Mouse (Mus musculus) limb, embryonic 10.5 days (tissue): ENCODE measurements around the gene Derl3. TPM values are rescaled to one million over a fixed set of nuclear protein-coding genes. Genes with fewer than 3 reads are reported as not detected.
"Not testable (repeated sequence)": the region's sequence is repeated elsewhere in the genome, so short reads cannot be mapped to it uniquely, and the experiment has no call there.

Experiments
- DNase-seq: peaks from one replicate; pipeline ENCODE4 v3.0.0-alpha.2; 2017; ENCODE audit warnings: low spot score
- H3K27ac ChIP-seq: fragments of 300-500 bp; sonication (generic); 2 replicates; pipeline ENCODE4 v1.5.1; 2016; ENCODE audit warnings: mild to moderate bottlenecking
- H3K27me3 ChIP-seq: fragments of 300-500 bp; sonication (generic); 2 replicates; pipeline ENCODE4 v1.6.1; 2016; ENCODE audit warnings: low read depth, mild to moderate bottlenecking; ENCODE audit not compliant: poor library complexity, severe bottlenecking
- H3K36me3 ChIP-seq: fragments of 300-500 bp; sonication (generic); 2 replicates; pipeline ENCODE4 v1.6.1; 2016; ENCODE audit warnings: mild to moderate bottlenecking, moderate library complexity
- H3K4me1 ChIP-seq: fragments of 300-500 bp; sonication (generic); 2 replicates; pipeline ENCODE4 v1.6.1; 2016
- H3K4me3 ChIP-seq: fragments of 300-500 bp; sonication (generic); 2 replicates; pipeline ENCODE4 v1.5.1; 2016; ENCODE audit warnings: mild to moderate bottlenecking, moderate library complexity
- H3K9me3 ChIP-seq: fragments of 300-500 bp; sonication (generic); replicated peaks from 2 replicates; pipeline ENCODE4 v1.6.1; 2016; ENCODE audit warnings: mild to moderate bottlenecking
- WGBS: fragments of 180-500 bp; shearing (Covaris S2); methylation state at CpG from one replicate; pipeline ENCODE4 v1.1.7; 2016; 5-methylcytosine and 5-hydroxymethylcytosine counted together
- polyA plus RNA-seq: library from polyadenylated mRNA; unstranded; fragments of >200 nt; fragmentation: Nextera tagmentation; extraction: Ambion mirVana; gene quantifications from 2 replicates; pipeline ENCODE4 v1.2.1, GENCODE M21; 2016

Derl3 gene
- 3.1 and 3.8 TPM in 2 replicates for polyA plus RNA-seq

DNA sequence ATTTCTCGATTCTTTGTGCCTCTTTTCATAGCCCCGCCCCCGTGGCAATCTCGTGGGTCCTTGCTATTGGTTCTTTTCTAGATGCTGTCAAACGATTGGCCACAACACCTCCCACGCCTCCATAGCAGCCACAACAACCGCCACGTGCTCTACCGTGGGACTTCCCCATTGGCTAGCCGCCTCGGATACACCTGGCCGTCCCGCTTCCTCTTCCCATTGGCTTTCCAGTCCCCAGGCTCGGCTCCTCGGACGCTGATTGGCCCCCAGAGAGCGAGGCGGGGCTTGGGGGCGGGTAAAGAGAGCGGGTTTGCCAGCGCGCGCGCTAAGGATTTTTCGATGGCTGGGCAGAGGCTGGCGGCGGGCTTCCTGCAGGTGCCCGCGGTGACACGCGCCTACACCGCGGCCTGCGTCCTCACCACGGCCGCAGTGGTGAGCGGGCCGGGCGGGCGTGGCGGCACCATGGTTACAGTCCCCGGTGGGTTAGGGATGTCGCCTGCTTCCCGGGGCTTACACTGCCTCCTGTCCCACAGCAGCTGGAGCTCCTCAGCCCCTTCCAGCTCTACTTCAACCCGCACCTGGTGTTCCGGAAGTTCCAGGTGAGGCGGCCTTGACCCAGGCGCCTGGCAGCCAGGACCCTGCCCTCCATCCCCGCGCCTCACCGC lies at the start of gene Derl3:
Derl3 (plus strand) TSS at position 325 of the 662 bp plus-strand sequence.
- WGBS, result 1% methylated on average over 51 of the region's 51 CpGs
- DNase-seq, result peak; percentile 93
- Histone ChIP-seq H3K4me3 (peak within 1 kb of the TSS; percentile 56), H3K4me1 (peaks cover 33% of the 10 kb centered on the region), H3K27me3 (no peaks in the 10 kb centered on the region), H3K9me3 (no peaks in the 10 kb centered on the region), H3K36me3 (peaks cover 47% of the 10 kb centered on the region), H3K27ac (peak within 1 kb of the TSS; percentile 83)

DNA sequence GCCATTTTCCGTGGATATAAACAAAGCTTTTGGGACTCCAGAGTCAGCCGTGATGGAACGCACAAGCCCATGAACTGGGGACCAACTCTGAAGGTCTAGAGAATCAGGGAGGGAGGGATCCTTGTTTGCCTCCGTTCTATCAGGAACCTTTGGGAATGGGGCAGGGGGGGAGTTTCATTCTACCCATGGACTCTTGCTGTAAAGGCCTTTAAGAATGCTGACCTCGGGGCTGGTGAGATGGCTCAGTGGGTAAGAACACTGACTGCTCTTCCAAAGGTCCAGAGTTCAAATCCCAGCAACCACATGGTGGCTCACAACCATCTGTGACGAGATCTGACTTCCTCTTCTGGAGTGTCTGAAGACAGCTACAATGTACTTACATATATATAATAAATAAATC lies 49.3 kb upstream of the Derl3 start:
- not testable (repeated sequence) for H3K27me3 ChIP-seq, H3K4me3 ChIP-seq, H3K36me3 ChIP-seq, H3K27ac ChIP-seq, H3K9me3 ChIP-seq, DNase-seq, H3K4me1 ChIP-seq
- WGBS, result 80% methylated on average over 6 of the region's 6 CpGs

DNA sequence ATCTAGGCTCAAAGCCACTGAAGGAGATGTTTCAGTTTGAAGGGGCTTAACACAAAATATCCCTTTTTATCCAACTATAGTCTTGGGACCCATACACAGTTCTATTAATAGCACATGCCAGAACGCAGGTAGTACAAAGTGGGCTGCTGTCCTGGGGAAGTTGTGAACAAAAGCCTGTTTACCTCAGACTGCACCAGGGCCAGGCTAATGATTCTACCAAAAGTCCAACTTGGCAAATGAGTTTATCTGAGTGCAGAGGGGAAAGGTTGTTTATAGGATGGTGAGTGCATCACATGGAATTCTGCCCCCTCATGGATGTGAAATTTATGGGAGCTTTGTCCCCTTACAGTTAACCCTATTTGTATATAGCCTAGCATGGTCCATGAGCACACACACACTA lies 48.4 kb upstream of the Derl3 start:
- H3K9me3 ChIP-seq, result no peaks in the 10 kb centered on the region
- WGBS, result 92% methylated on average over 1 of the region's 1 CpGs
- DNase-seq, result no peak
- H3K27ac ChIP-seq, result no peak overlapping the region
- no peaks in the 10 kb centered on the region for H3K36me3 ChIP-seq
- peaks cover 5% of the 10 kb centered on the region; the same call in 1 of the 2 replicates for H3K4me1 ChIP-seq
- H3K27me3 ChIP-seq, result no peaks in the 10 kb centered on the region
- H3K4me3 ChIP-seq, result no peak overlapping the region

DNA sequence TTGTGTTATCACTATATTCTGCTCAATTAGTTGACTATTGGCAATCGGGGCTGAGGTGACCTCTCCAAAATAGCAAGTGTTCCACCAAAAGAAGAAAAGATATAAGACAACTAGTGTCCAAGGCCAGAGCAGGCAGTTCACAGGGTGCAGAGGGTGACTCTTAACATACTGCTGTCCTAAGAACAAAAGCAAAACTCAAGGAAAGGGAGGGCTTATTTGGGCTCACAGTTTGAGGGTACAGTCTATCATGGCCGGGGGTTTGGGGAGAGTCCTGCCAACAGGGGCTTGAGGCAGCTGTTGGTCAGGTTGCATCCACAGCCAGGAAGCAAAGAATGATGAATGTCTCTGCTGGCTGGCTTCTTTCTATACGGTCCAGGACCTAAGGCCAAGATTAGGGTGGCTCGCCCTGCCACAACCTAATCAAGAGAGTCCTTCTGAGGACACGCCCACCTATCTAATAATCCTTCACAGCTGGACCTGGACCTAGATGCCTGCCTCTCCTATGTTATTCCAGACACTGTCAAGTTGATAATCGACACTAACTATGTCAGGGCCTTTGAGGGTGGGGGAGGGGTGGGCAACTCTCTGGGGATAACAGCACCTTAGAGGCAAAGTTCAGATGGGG lies 47.8 kb upstream of the Derl3 start:
- DNase-seq, result no peak
- H3K27ac ChIP-seq, result no peak overlapping the region
- H3K27me3 ChIP-seq, result no peaks in the 10 kb centered on the region
- WGBS, result 83% methylated on average over 6 of the region's 6 CpGs
- H3K4me1 ChIP-seq, result peaks cover 5% of the 10 kb centered on the region; the same call in 1 of the 2 replicates
- no peaks in the 10 kb centered on the region for H3K9me3 ChIP-seq
- no peaks in the 10 kb centered on the region for H3K36me3 ChIP-seq
- H3K4me3 ChIP-seq, result no peak overlapping the region

DNA sequence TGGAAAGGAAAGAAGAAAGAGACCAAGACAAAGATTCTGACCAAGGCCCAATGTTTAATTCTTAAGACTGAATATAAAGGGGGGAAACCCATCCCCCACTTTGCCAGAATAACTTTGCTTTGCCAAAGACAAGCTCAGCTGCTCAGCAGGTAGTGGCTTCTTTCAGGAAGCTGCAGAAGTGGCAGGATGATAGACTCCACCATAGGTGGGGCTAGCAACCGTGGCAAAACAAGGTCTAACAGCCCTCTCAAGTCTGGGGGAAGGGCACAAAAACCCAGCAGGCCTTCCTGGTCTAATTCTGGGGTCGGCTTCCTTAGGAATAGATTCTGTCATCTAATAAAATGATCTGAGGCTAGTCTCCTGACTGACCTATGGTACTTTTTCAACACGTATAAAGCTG lies 44.8 kb upstream of the Derl3 start:
- Histone ChIP-seq H3K36me3 (no peaks in the 10 kb centered on the region), H3K4me3 (no peak overlapping the region), H3K9me3 (no peaks in the 10 kb centered on the region), H3K27ac (no peak overlapping the region), H3K4me1 (peaks cover 16% of the 10 kb centered on the region), H3K27me3 (0 out of 2 replicates have a peak, but pooled peaks cover 5% of the 10 kb centered on the region)
- 26% methylated on average over 3 of the region's 3 CpGs for WGBS
- no peak for DNase-seq

DNA sequence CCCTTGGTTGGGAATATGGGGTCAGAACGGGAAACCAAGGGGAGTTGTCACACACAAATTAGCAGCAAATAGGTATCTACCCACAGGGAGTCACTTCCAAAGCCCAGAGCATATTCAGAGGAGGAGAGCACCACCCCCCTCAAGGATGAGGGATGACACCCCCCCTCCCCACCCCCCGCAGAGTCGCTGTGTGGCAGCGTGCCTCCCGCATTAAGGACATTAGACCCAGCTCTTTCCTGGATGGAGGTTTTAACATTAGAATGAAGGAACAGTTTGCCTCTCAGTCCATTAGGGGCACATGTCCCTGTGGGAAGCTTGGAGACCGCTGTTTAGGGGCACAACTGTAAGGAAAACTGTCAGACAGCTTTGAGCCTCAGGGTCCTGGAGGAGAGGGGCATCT lies 42.1 kb upstream of the Derl3 start:
- H3K36me3 ChIP-seq, result peaks cover 4% of the 10 kb centered on the region
- no peak overlapping the region for H3K4me3 ChIP-seq
- no peak for DNase-seq
- 0 out of 2 replicates have a peak, but pooled peaks cover 5% of the 10 kb centered on the region for H3K27me3 ChIP-seq
- WGBS, result 7% methylated on average over 6 of the region's 6 CpGs
- H3K4me1 ChIP-seq, result peaks cover 16% of the 10 kb centered on the region
- H3K9me3 ChIP-seq, result no peaks in the 10 kb centered on the region
- H3K27ac ChIP-seq, result no peak overlapping the region

DNA sequence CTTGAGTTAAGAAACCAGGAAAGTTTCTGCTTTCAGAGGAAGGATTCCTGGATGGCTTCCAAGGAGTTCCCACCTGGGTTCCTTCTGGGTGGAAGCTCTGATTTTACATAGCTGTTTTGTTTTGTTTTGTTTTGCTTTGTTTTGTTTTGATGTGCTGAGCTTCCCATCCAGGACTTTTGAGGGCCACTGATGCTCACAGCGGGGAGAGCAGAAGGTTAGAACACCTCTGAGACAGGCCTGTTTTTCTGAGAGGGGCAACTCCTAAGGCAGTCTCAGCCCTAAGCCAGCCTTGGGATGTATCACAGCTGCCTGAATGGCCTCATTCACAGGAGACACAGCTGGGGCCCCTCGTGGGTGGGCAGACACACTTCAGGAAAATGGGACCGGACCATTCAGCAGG lies 41.5 kb upstream of the Derl3 start:
- Histone ChIP-seq H3K27me3 (0 out of 2 replicates have a peak, but pooled peaks cover 5% of the 10 kb centered on the region), H3K9me3 (no peaks in the 10 kb centered on the region), H3K27ac (no peak overlapping the region), H3K4me3 (no peak overlapping the region), H3K4me1 (peaks cover 11% of the 10 kb centered on the region), H3K36me3 (peaks cover 10% of the 10 kb centered on the region)
- WGBS, result 42% methylated on average over 3 of the region's 3 CpGs
- no peak for DNase-seq

DNA sequence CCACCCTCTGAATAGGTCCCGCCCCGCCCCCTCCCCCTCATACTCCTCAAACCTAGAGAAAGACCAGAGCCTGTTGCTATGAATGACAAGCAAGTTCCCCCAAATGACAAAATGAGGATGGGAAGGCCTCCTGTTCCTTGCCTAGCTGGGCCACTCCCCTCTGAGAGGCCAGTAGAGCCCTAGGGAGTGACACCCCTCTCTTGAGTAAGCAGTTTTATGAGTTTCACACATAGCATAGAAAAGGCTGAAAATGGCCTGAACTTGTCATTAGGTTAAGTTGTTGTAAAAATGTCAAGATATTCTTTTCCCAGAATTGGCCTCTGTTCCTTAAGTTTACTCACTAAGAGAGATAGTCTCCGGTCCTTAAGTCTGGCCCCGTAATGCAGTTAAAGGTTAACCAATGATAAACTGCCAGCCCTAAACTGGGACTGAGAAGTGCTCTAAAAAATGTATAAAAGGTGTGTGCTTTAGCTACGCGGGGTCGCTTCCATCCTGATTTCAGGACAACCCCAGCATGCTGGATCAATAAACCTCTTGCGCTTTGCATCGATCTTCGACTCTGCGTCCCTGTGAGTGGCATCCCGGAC lies 40.6 kb upstream of the Derl3 start:
- no peak overlapping the region for H3K27ac ChIP-seq
- H3K36me3 ChIP-seq, result peaks cover 19% of the 10 kb centered on the region
- no peak for DNase-seq
- peaks cover 13% of the 10 kb centered on the region for H3K4me1 ChIP-seq
- H3K4me3 ChIP-seq, result no peak overlapping the region
- H3K27me3 ChIP-seq, result 0 out of 2 replicates have a peak, but pooled peaks cover 5% of the 10 kb centered on the region
- no peaks in the 10 kb centered on the region for H3K9me3 ChIP-seq
- 96% methylated on average over 12 of the region's 12 CpGs for WGBS

DNA sequence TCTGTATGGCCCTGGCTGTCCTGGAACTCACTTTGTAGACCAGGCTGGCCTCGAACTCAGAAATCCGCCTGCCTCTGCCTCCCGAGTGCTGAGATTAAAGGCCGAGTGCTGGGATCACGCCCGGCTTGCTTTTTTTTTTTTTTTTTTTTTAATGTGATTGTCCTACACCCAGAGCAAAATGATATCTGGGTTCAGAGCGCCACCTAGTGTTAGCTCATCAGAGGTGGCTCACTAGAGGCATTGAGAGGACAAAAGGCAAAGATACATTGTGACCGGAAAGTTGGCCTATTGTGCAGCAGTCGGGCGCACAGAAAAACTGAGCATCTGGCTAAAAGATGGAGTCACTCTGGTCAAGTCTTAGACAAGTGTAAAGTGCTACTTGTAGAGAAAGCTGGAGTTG lies 39.8 kb upstream of the Derl3 start:
- Histone ChIP-seq H3K36me3 (peaks cover 27% of the 10 kb centered on the region), H3K27me3 (0 out of 2 replicates have a peak, but pooled peaks cover 5% of the 10 kb centered on the region), H3K4me3 (no peak overlapping the region), H3K4me1 (peaks cover 19% of the 10 kb centered on the region), H3K27ac (no peak overlapping the region), H3K9me3 (no peaks in the 10 kb centered on the region)
- peak; percentile 84 for DNase-seq
- WGBS, result 41% methylated on average over 10 of the region's 10 CpGs

DNA sequence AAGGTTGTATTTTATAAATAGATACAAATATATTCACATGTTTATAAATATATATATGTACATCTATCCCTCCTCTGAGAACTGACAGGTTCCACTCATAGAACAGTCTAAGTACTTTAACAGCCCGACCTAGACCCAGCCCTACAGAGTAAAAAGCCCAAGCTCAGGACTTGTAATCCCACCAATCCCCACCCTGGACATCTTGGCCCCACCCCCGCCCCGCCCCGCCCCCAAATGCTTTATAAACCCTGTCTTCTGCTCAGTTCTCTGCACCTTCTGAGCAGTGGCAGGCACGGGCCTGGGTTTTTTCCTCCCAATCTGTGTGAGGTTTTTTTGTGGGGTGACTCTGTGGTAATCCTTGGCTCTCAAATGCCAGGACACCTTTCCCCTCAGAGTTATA lies 39.1 kb upstream of the Derl3 start:
- Histone ChIP-seq H3K27ac (no peak overlapping the region), H3K4me1 (peaks cover 26% of the 10 kb centered on the region), H3K27me3 (0 out of 2 replicates have a peak, but pooled peaks cover 5% of the 10 kb centered on the region), H3K36me3 (peaks cover 32% of the 10 kb centered on the region), H3K9me3 (no peaks in the 10 kb centered on the region), H3K4me3 (no peak overlapping the region)
- no peak for DNase-seq
- WGBS, result 57% methylated on average over 5 of the region's 5 CpGs

DNA sequence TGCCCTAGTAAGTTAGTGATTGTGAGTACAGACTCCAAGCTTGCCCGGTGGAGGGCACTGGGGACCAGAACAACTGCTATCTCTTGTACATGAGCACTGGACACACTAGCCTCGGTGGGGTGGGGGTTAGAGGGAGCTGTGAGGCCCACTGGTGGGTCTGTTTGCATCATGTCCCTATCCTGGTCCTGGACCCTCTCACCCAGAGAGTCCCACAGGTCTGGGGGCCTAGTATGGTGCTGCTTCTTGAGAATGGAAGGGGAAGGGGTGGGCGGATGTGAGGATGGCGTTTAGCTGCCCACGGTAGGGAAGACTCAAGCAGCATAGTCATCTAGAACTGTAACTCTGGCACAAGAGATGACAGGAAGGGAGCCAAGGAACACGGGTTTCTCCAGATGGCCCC lies 38.4 kb upstream of the Derl3 start:
- WGBS, result 91% methylated on average over 6 of the region's 6 CpGs
- Histone ChIP-seq H3K4me1 (peaks cover 27% of the 10 kb centered on the region), H3K27ac (no peak overlapping the region), H3K27me3 (0 out of 2 replicates have a peak, but pooled peaks cover 5% of the 10 kb centered on the region), H3K36me3 (peaks cover 32% of the 10 kb centered on the region), H3K4me3 (no peak overlapping the region), H3K9me3 (no peaks in the 10 kb centered on the region)
- DNase-seq, result no peak

DNA sequence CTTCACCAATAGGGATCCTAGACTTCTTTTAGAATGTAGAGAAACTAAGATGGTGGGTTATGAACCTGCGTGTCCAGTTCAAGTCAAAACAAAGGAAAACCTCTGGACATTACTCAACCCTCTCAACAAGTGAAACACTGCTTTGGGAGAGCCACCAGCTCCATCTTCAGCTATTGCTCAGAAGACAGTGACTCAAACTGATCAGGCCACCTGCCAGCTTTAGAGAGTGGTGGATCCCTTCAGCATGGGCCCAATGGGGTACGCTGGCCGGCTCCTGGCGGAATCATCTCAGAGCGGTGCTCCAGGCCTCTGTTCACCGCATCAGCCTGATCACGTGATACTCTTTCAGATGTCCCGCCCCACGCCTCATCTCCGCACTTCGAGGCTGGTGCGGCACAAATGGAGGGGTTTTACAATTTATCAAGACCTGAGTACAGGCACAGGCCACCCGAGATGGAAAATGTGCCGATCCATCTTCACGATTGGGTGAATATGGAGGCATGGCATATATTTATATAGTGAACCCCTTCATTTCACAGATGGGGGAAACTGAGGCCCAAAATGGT lies 37.7 kb upstream of the Derl3 start:
- H3K36me3 ChIP-seq, result peaks cover 32% of the 10 kb centered on the region
- no peaks in the 10 kb centered on the region for H3K9me3 ChIP-seq
- H3K27ac ChIP-seq, result no peak overlapping the region
- 0 out of 2 replicates have a peak, but pooled peaks cover 5% of the 10 kb centered on the region for H3K27me3 ChIP-seq
- no peak overlapping the region for H3K4me3 ChIP-seq
- no peak for DNase-seq
- 89% methylated on average over 15 of the region's 15 CpGs for whole genome bisulfite sequencing
- H3K4me1 ChIP-seq, result peaks cover 31% of the 10 kb centered on the region
